Mouse (Mus musculus): ENCODE data around the gene Clasp1. TPM values are rescaled to one million over a fixed set of nuclear protein-coding genes. Genes with fewer than 3 reads are reported as not detected.

The Clasp1 gene
- polyA plus RNA-seq, 1 experiment from 2014 or later = 115 TPM

Other genes starting within 250 kb of the Clasp1 start
- gene Gm29106, start 212.5 kb upstream of the Clasp1 start, polyA plus RNA-seq (2016; fragmentation: Nextera tagmentation; extraction: Ambion mirVana) = 0.10 TPM in 1 of 2 replicates, not detected in the other
- gene Tsn, start 77.3 kb upstream of the Clasp1 start, polyA plus RNA-seq (2016; fragmentation: Nextera tagmentation; extraction: Ambion mirVana) = 212 and 218 TPM in 2 replicates
- 53.0 and 55.1 TPM in 2 replicates for gene Nifk, start 67.2 kb upstream of the Clasp1 start, polyA plus RNA-seq (2016; fragmentation: Nextera tagmentation; extraction: Ambion mirVana)
- gene Tfcp2l1, start 238.9 kb downstream of the Clasp1 start, polyA plus RNA-seq (2016; fragmentation: Nextera tagmentation; extraction: Ambion mirVana) = 1.7 and 2.7 TPM in 2 replicates

Data from heart, embryonic 12.5 days (tissue).